Mouse (Mus musculus): ENCODE data around the gene Tbc1d8b. TPM values are rescaled to one million over a fixed set of nuclear protein-coding genes. Genes with fewer than 3 reads are reported as not detected.

Gene Tbc1d8b
- total and polyA plus RNA-seq, 2 experiments from 2014 or later: 0.39 to 0.99 TPM

DNA sequence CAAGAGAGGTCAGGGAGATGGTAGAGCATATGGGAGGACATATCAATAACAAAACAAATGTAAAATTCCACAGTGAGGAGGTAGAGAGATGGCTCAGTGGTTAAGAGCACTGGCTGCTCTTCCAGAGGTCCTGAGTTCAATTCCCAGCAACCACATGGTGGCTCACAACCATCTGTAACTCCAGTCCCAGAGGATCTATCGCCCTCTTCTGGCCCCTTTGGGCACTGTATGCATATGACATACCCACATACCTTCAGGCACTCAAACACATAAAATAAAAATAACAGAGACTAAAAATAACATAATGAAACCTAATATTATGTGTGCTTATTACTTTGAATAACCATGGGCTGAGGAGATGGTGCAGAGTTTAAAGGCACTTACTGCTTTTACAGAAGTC, 22.7 kb upstream of the Tbc1d8b start:
- no peaks in the 10 kb centered on the region for H3K4me1 ChIP-seq (ENCODE audit: insufficient read depth, low read length)
- 44% methylated on average over 1 of the region's 1 CpGs for WGBS
- H3K4me2 ChIP-seq (ENCODE audit: low read depth, low read length): no peak overlapping the region
- no peak for ATAC-seq
- H3K9ac ChIP-seq (replicated peaks; ENCODE audit: low read length): no peak overlapping the region
- no peak overlapping the region for H3K27ac ChIP-seq
- H3K4me3 ChIP-seq (ENCODE audit: low read length): no peak overlapping the region
- TF ChIP-seq CTCF (IDR thresholded peaks at IDR 0.05; ENCODE audit: low read depth): no peak
- H3K36me3 ChIP-seq (ENCODE audit: insufficient read depth, low read length): no peaks in the 10 kb centered on the region
- H3K27me3 ChIP-seq (ENCODE audit: insufficient read depth, low read length): no peaks in the 10 kb centered on the region; the same call in 1 of the 2 replicates
- H3K9me3 ChIP-seq (ENCODE audit: low read length): no peaks in the 10 kb centered on the region
- no peak for DNase-seq (ENCODE audit: low spot score)

DNA sequence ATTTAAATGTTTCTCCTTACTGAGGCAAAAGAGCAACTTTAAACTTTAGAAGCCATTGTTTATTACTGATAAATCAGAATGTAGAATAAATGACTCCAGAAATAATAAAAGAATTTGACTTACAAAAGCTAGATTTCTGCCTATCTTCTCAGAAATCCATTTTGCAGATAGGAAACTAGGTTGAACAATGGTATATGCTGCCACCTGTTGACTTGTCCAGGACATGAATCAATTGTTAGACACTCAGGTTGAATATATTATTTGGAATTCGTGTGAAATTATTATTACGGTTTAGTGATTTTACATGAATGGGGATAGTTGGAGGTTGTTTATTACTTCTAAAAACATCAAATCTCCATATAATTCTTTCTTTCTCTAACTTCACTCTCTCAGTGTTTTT, 19.0 kb upstream of the Tbc1d8b start:
- no peak overlapping the region for H3K4me2 ChIP-seq (ENCODE audit: low read depth, low read length)
- no peak overlapping the region for H3K27ac ChIP-seq
- TF ChIP-seq CTCF (IDR thresholded peaks at IDR 0.05; ENCODE audit: low read depth): peak; percentile 46
- no peak overlapping the region for H3K4me3 ChIP-seq (ENCODE audit: low read length)
- 67% methylated on average over 2 of the region's 2 CpGs for WGBS
- H3K4me1 ChIP-seq (ENCODE audit: insufficient read depth, low read length): no peaks in the 10 kb centered on the region
- no peak for ATAC-seq
- H3K9ac ChIP-seq (replicated peaks; ENCODE audit: low read length): no peak overlapping the region
- no peaks in the 10 kb centered on the region for H3K36me3 ChIP-seq (ENCODE audit: insufficient read depth, low read length)
- H3K27me3 ChIP-seq (ENCODE audit: insufficient read depth, low read length): no peaks in the 10 kb centered on the region
- peak; percentile 37 for DNase-seq (ENCODE audit: low spot score)
- no peaks in the 10 kb centered on the region for H3K9me3 ChIP-seq (ENCODE audit: low read length)

DNA sequence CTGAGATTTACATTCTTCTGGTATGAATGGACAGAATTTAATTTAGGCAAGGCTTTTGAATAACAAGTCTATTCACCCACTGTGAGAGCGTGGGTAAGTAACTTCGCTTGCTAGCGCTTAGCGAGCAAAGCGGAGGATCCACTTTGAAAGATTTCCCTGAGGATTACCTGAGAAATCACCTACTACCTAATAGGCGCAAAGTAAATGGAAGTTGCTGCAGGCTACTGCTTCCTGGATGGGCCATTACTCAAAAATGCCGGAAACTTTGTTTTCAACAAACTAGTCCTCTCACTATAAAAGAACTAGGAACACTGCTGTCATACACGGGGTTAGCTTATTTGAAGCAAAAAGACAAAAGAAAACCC, 404 bp upstream of the Tbc1d8b start:
- no peaks in the 10 kb centered on the region for H3K9me3 ChIP-seq (ENCODE audit: low read length)
- no peaks in the 10 kb centered on the region for H3K27me3 ChIP-seq (ENCODE audit: insufficient read depth, low read length)
- peak overlapping the region; percentile 48 for H3K4me3 ChIP-seq (ENCODE audit: low read length)
- 34% methylated on average over 8 of the region's 8 CpGs for WGBS
- ATAC-seq (peak; percentile 69; the same call in 1 of the 2 replicates), DNase-seq (ENCODE audit: low spot score) (peak; percentile 2)
- H3K9ac ChIP-seq (replicated peaks; ENCODE audit: low read length): no peak overlapping the region
- H3K4me2 ChIP-seq (ENCODE audit: low read depth, low read length): peak overlapping the region; percentile 76
- H3K4me1 ChIP-seq (ENCODE audit: insufficient read depth, low read length): no peaks in the 10 kb centered on the region
- H3K27ac ChIP-seq: no peak overlapping the region
- no peak for TF ChIP-seq CTCF (IDR thresholded peaks at IDR 0.05; ENCODE audit: low read depth)
- H3K36me3 ChIP-seq (ENCODE audit: insufficient read depth, low read length): no peaks in the 10 kb centered on the region

DNA sequence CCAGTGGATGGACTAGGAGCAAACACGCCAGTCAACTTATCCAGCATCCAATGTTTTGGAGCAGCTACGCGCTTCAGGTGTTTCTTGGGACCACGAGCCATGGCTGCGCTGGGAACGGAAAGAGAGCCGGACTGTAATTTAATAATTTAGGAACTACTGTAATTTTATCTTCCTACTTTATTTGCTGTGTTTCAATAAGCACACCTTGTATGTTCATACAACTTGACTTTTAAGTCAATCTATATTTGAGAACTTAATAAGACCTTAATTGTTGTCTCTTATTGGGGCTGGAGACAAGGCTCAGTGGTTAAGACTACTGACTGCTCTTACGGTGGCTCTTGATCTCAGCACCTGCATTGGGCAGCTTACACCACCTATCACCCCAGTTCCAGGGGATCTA, 29.6 kb downstream of the Tbc1d8b start, which contains the start of gene Gm15013:
Gm15013 (minus strand) TSS at position 101 of the 400 bp plus-strand sequence.
- H3K27me3 ChIP-seq (ENCODE audit: insufficient read depth, low read length): no peaks in the 10 kb centered on the region
- TF ChIP-seq CTCF (IDR thresholded peaks at IDR 0.05; ENCODE audit: low read depth): no peak
- ATAC-seq: no peak
- H3K4me3 ChIP-seq (ENCODE audit: low read length): no peak within 1 kb of the TSS
- no peak within 1 kb of the TSS for H3K27ac ChIP-seq
- 93% methylated on average over 8 of the region's 8 CpGs for WGBS
- no peak for DNase-seq (ENCODE audit: low spot score)
- no peaks in the 10 kb centered on the region for H3K36me3 ChIP-seq (ENCODE audit: insufficient read depth, low read length)
- H3K9me3 ChIP-seq (ENCODE audit: low read length): no peaks in the 10 kb centered on the region
- no peak within 1 kb of the TSS for H3K4me2 ChIP-seq (ENCODE audit: low read depth, low read length)
- no peak within 1 kb of the TSS for H3K9ac ChIP-seq (replicated peaks; ENCODE audit: low read length)
- H3K4me1 ChIP-seq (ENCODE audit: insufficient read depth, low read length): no peaks in the 10 kb centered on the region

DNA sequence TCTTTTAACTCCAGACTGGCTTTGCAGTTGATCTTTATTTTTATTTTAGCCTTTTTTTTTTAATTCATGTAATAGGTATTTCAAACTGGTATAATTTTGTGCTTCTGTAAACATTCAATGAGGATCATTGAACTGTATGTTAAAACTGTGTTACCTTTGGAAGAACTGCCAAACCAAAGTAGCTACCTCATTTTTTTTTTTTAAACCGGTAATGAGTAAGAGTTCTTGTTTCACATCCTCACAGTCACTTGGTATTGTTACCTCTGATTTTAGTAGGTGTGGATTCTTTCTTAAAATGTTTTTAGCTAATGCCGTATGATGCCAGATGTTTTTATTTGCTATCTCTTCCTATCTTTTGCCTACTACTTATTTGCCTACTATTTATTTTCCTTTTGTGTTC, 37.6 kb downstream of the Tbc1d8b start:
- Histone ChIP-seq H3K27me3 (ENCODE audit: insufficient read depth, low read length) (no peaks in the 10 kb centered on the region), H3K9ac (replicated peaks; ENCODE audit: low read length) (no peak overlapping the region), H3K36me3 (ENCODE audit: insufficient read depth, low read length) (no peaks in the 10 kb centered on the region), H3K4me3 (ENCODE audit: low read length) (no peak overlapping the region), H3K4me2 (ENCODE audit: low read depth, low read length) (no peak overlapping the region), H3K9me3 (ENCODE audit: low read length) (no peaks in the 10 kb centered on the region), H3K4me1 (ENCODE audit: insufficient read depth, low read length) (no peaks in the 10 kb centered on the region), H3K27ac (no peak overlapping the region)
- DNase-seq (ENCODE audit: low spot score) (no peak), ATAC-seq (no peak)
- TF ChIP-seq CTCF (IDR thresholded peaks at IDR 0.05; ENCODE audit: low read depth): no peak
- 97% methylated on average over 2 of the region's 2 CpGs for WGBS

DNA sequence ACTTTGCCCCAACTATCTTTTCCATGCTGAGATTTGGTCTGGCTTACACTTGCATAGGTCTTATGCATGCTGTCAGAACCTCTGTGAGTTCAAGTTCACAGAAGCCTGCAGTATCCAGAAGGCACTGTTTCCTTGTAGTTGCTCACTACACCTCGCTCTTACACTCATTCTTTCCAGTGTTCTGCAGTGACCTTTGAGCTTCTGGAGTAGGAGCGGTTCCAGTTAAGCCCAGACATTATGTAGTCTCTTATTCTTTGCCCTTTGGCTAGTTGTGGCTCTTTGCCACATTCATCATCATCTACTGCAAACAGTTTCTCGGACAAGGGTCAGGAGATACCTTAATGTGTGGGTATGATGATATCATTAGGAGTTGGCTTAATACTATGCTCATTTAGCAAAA, 45.7 kb downstream of the Tbc1d8b start:
- ATAC-seq: no peak
- H3K9ac ChIP-seq (replicated peaks; ENCODE audit: low read length): no peak overlapping the region
- no peaks in the 10 kb centered on the region for H3K9me3 ChIP-seq (ENCODE audit: low read length)
- H3K27me3 ChIP-seq (ENCODE audit: insufficient read depth, low read length): no peaks in the 10 kb centered on the region
- no peak overlapping the region for H3K4me3 ChIP-seq (ENCODE audit: low read length)
- H3K4me1 ChIP-seq (ENCODE audit: insufficient read depth, low read length): no peaks in the 10 kb centered on the region
- 82% methylated on average over 3 of the region's 3 CpGs for WGBS
- TF ChIP-seq CTCF (IDR thresholded peaks at IDR 0.05; ENCODE audit: low read depth): no peak
- no peak for DNase-seq (ENCODE audit: low spot score)
- H3K4me2 ChIP-seq (ENCODE audit: low read depth, low read length): no peak overlapping the region
- no peaks in the 10 kb centered on the region for H3K36me3 ChIP-seq (ENCODE audit: insufficient read depth, low read length)
- H3K27ac ChIP-seq: no peak overlapping the region

DNA sequence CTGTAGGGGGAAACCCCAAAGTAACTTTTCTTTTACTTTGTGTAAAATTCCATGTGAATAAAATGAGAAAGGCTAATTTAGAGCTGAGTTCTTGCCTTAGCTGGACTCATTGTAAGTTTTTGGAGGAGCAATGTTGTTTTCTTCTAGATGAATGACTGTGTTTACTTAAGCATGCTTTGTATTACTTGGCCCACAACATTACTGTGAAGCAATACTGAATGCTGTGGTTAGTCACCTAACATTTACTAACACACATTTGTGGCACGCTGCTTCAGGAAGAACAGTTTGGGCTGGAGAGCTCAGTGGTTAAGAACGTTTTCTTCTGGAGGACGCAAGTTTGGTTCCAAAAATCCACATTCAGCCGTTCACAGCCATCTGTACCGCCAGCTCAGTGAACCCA, 52.3 kb downstream of the Tbc1d8b start:
- no peak overlapping the region for H3K9ac ChIP-seq (replicated peaks; ENCODE audit: low read length)
- TF ChIP-seq CTCF (IDR thresholded peaks at IDR 0.05; ENCODE audit: low read depth): no peak
- no peak overlapping the region for H3K4me2 ChIP-seq (ENCODE audit: low read depth, low read length)
- H3K9me3 ChIP-seq (ENCODE audit: low read length): no peaks in the 10 kb centered on the region
- ATAC-seq (no peak), DNase-seq (ENCODE audit: low spot score) (no peak)
- no peak overlapping the region for H3K27ac ChIP-seq
- H3K4me3 ChIP-seq (ENCODE audit: low read length): no peak overlapping the region
- 84% methylated on average over 5 of the region's 5 CpGs for WGBS
- no peaks in the 10 kb centered on the region for H3K4me1 ChIP-seq (ENCODE audit: insufficient read depth, low read length)
- H3K36me3 ChIP-seq (ENCODE audit: insufficient read depth, low read length): no peaks in the 10 kb centered on the region
- no peaks in the 10 kb centered on the region for H3K27me3 ChIP-seq (ENCODE audit: insufficient read depth, low read length)
